Mouse (Mus musculus) heart, embryonic 11.5 days (tissue): ENCODE results near the gene 1700014D04Rik. TPM values are rescaled to one million over a fixed set of nuclear protein-coding genes. Genes with fewer than 3 reads are reported as not detected.
"Not testable (repeated sequence)": the region's sequence is repeated elsewhere in the genome, so short reads cannot be mapped to it uniquely, and the experiment has no call there.

Source experiments
- ATAC-seq: fragments of 200-750 bp; cut with Nextera tagmentation; replicated peaks from 2 replicates; pipeline ENCODE4 v1.8.0; 2017; ENCODE audit warnings: moderate library complexity; ENCODE audit not compliant: insufficient number of reproducible peaks, low FRiP score, low TSS enrichment
- H3K27ac ChIP-seq: fragments of 300-500 bp; sonication (generic); 2 replicates; pipeline ENCODE4 v1.5.1; 2014; ENCODE audit warnings: mild to moderate bottlenecking, low read depth, low read length
- H3K27me3 ChIP-seq: fragments of 300-500 bp; sonication (generic); 2 replicates; pipeline ENCODE4 v1.6.1; 2014; ENCODE audit warnings: mild to moderate bottlenecking, low read length, mixed read lengths; ENCODE audit not compliant: control insufficient read depth, insufficient read depth
- H3K36me3 ChIP-seq: fragments of 300-500 bp; sonication (generic); 2 replicates; pipeline ENCODE4 v1.6.1; 2014; ENCODE audit warnings: mild to moderate bottlenecking, low read length, moderate library complexity, mixed read lengths; ENCODE audit not compliant: control insufficient read depth, insufficient read depth
- H3K4me1 ChIP-seq: fragments of 300-500 bp; sonication (generic); 2 replicates; pipeline ENCODE4 v1.6.1; 2014; ENCODE audit warnings: low read length; ENCODE audit not compliant: control insufficient read depth, insufficient read depth
- H3K4me2 ChIP-seq: fragments of 300-500 bp; sonication (generic); 2 replicates; pipeline ENCODE4 v1.6.1; 2014; ENCODE audit warnings: mild to moderate bottlenecking, moderate library complexity
- H3K4me3 ChIP-seq: fragments of 300-500 bp; sonication (generic); 2 replicates; pipeline ENCODE4 v1.5.1; 2014; ENCODE audit warnings: low read depth, low read length
- H3K9ac ChIP-seq: fragments of 300-500 bp; sonication (generic); 2 replicates; pipeline ENCODE4 v1.6.1; 2014; ENCODE audit warnings: mild to moderate bottlenecking, low read depth, low read length, moderate library complexity
- H3K9me3 ChIP-seq: fragments of 300-500 bp; sonication (generic); replicated peaks from 2 replicates; pipeline ENCODE4 v1.6.1; 2016; ENCODE audit warnings: low read length; ENCODE audit not compliant: control insufficient read depth
- WGBS: fragments of 180-500 bp; shearing (Covaris S2); extraction: QIAGEN DNeasy Blood & Tissue Kit; methylation state at CpG from one replicate; pipeline ENCODE4 v1.1.7; 2014; ENCODE audit not compliant: insufficient replicate concordance; 5-methylcytosine and 5-hydroxymethylcytosine counted together
- polyA plus RNA-seq: library from polyadenylated mRNA; unstranded; fragments of >200 nt; fragmentation: Nextera tagmentation; extraction: Ambion mirVana; gene quantifications from 2 replicates; pipeline ENCODE4 v1.2.1, GENCODE M21; 2014

1700014D04Rik gene
- polyA plus RNA-seq, 1 experiment from 2014 or later: not detected

DNA sequence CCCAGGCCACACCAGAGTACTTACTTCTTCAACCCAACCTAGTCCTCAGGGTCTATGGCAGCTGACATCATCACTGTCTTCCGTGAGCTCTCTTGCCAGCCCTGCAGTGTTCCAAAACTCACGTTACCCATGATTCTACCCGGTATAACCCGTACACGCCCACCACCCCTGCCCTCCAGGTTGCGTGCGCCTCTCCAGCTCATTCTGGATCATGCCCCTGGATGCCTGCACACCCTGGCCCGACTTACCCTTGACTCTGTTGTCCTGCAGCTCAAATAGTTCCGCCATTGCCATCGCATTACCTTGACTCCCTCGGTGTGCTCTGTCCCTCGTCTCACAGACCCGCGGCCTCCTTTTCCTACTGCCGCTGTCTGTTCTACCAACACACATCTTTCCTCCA lies 36.3 kb downstream of the 1700014D04Rik start, which contains the start of gene Spata31d1a:
Spata31d1a (minus strand) TSS at position 101 of the 400 bp plus-strand sequence.
- peaks cover 5% of the 10 kb centered on the region; the same call in 1 of the 2 replicates for H3K27me3 ChIP-seq
- no peak within 1 kb of the TSS for H3K9ac ChIP-seq
- no peak within 1 kb of the TSS for H3K27ac ChIP-seq
- H3K4me2 ChIP-seq: no peak within 1 kb of the TSS
- H3K4me1 ChIP-seq: no peaks in the 10 kb centered on the region
- 80% methylated on average over 15 of the region's 15 CpGs for WGBS
- no peaks in the 10 kb centered on the region for H3K9me3 ChIP-seq
- ATAC-seq: no peak
- no peak within 1 kb of the TSS for H3K4me3 ChIP-seq
- H3K36me3 ChIP-seq: no peaks in the 10 kb centered on the region

DNA sequence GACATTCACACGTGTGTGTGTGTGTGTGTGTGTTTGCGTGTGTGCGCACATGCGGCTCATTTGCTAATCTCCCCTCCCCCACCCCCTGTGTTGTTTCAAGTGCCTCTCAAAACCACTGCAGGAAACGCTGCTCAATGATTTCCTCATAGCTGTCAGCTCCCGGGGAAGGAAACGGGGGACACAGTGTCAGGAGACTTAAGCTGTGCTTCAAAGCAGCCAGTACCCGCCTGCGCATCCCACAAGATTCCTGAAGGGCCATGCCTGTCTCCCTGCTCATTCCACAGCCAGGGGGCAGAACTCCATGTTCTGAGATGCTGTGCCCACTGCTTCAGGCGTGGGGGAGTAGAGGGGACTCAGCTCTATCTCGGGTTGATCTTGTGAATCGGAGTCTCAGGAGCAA lies 42.0 kb downstream of the 1700014D04Rik start:
- 33% methylated on average over 12 of the region's 12 CpGs for WGBS
- Histone ChIP-seq H3K4me3 (no peak overlapping the region), H3K4me2 (no peak overlapping the region; the same call in 1 of the 2 replicates), H3K27ac (no peak overlapping the region), H3K9me3 (no peaks in the 10 kb centered on the region), H3K9ac (no peak overlapping the region), H3K4me1 (peaks cover 7% of the 10 kb centered on the region), H3K27me3 (no peaks in the 10 kb centered on the region; the same call in 1 of the 2 replicates), H3K36me3 (no peaks in the 10 kb centered on the region)
- ATAC-seq: no peak; the same call in 1 of the 2 replicates

DNA sequence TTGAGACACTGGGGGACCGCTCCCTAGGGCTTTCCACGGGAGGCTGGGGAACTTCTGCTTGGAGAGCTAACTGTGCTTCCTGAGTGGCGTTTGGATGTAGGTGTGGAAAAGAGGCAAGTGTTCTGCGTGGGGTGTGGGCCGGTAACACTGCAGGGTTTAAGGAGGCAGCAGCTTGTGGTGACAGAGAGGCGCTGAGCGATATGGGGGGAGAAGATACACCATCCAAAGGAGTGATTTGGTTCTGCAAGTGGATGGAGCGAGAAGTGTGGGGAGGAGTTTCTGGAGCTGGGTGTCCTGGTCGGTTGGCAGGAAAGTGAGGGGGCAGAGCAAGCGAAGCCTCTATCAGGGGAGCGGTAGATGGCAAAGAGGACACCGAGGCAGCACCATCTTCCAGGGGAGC lies 43.0 kb downstream of the 1700014D04Rik start:
- Histone ChIP-seq H3K4me2 (no peak overlapping the region), H3K4me1 (peaks cover 7% of the 10 kb centered on the region), H3K27me3 (no peaks in the 10 kb centered on the region; the same call in 1 of the 2 replicates), H3K27ac (no peak overlapping the region), H3K4me3 (no peak overlapping the region), H3K9me3 (no peaks in the 10 kb centered on the region), H3K9ac (no peak overlapping the region), H3K36me3 (no peaks in the 10 kb centered on the region)
- WGBS: 71% methylated on average over 12 of the region's 12 CpGs
- no peak for ATAC-seq

DNA sequence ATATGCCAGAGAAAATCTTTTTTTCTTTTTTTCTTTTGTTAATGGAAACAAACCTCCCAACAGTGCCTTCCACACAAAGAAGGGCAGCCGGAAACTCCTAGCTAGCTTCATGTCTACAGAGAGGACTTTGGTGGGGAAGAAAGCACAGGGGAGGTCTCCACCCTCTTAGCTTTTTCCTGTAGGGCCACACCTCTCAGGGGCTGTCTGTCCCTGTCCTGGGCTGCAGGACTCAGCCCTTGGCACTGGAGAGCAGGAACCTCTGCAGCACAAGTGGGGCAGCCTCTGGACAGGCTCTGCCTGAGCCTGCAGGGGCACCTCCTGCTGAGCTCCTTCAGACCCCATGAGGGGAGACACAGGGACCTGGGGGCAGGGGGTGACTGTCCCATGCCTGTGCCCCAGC lies 46.4 kb downstream of the 1700014D04Rik start:
- not testable (repeated sequence) for H3K9ac ChIP-seq, H3K36me3 ChIP-seq, H3K4me2 ChIP-seq, H3K9me3 ChIP-seq, H3K4me1 ChIP-seq, ATAC-seq, H3K27me3 ChIP-seq, H3K4me3 ChIP-seq, H3K27ac ChIP-seq
- 42% methylated on average over 1 of the region's 1 CpGs for WGBS

DNA sequence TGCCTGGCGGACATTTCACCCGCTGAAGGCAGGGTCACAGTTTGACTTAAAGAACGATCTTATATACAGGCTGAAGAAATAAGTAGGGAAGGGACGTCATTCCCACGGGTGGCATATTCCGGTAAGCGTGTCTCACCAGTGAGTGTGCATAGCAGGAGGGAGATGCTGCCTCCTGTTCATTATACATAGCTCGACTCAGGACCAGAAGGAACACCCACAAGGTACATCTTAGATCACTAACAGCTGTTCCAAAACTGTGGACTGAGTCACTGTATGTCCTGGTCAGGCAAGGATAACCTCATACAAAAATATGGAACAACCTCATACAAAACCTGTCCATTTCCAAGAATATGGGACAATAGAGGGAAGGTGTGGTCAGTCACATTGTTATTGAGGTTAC lies 47.4 kb downstream of the 1700014D04Rik start:
- Histone ChIP-seq H3K27me3 (no peaks in the 10 kb centered on the region; the same call in 1 of the 2 replicates), H3K27ac (no peak overlapping the region), H3K36me3 (no peaks in the 10 kb centered on the region), H3K4me1 (no peaks in the 10 kb centered on the region), H3K9me3 (no peaks in the 10 kb centered on the region), H3K4me2 (no peak overlapping the region), H3K4me3 (no peak overlapping the region), H3K9ac (no peak overlapping the region)
- whole genome bisulfite sequencing: 89% methylated on average over 8 of the region's 8 CpGs
- ATAC-seq: no peak

DNA sequence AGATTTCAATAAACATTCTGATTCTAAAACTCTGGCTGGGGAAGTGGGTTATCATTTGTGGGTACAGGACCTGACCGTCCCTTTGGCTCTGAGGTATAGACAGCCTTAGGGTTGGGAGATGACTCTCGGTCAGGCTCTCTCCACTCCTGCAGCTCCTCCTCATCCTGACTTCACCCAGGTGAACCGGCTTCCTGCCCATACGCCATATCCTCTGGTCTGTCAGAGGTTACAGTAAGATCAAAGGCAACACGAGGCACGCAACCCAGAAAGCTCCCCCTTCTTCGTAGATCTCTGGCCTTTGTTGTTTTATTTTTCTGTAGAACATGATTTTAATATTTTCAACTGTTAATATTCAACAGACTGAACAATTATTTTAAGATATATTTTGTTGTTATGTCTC lies 50.8 kb downstream of the 1700014D04Rik start:
- WGBS: 85% methylated on average over 7 of the region's 7 CpGs
- ATAC-seq: no peak

DNA sequence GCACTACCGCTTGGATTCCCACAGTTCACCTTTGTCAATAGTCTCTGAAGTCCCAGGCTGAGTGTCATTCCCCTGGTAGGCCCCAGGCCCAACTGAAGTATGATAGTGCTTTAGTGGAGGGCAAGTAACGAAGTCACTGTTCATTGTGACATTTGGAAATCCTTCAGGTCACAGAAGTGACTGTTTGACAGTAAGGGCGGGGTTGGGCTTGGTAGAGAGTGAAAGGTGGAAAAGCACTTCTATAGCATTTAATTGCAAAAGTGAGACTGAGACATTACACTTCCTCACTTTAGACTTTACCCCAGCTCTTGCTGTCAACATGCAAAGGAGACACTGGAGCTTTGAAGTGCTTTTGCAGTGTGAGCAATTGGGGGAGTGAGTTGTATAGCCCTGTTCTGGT lies 52.5 kb downstream of the 1700014D04Rik start, which contains the start of gene 4921517D22Rik:
4921517D22Rik (minus strand) TSS at position 101 of the 400 bp plus-strand sequence.
- WGBS: 78% methylated on average over 3 of the region's 3 CpGs
- H3K27ac ChIP-seq: no peak within 1 kb of the TSS
- H3K9ac ChIP-seq: no peak within 1 kb of the TSS
- no peaks in the 10 kb centered on the region for H3K9me3 ChIP-seq
- no peaks in the 10 kb centered on the region for H3K36me3 ChIP-seq
- no peak within 1 kb of the TSS for H3K4me3 ChIP-seq
- no peak within 1 kb of the TSS for H3K4me2 ChIP-seq
- no peaks in the 10 kb centered on the region for H3K4me1 ChIP-seq
- no peaks in the 10 kb centered on the region for H3K27me3 ChIP-seq
- ATAC-seq: no peak

More for the DNA sequence above, 50.8 kb downstream of the 1700014D04Rik start:
- Histone ChIP-seq H3K4me3 (no peak overlapping the region), H3K27me3 (no peaks in the 10 kb centered on the region), H3K27ac (no peak overlapping the region), H3K4me2 (no peak overlapping the region), H3K9me3 (no peaks in the 10 kb centered on the region), H3K4me1 (no peaks in the 10 kb centered on the region), H3K9ac (no peak overlapping the region), H3K36me3 (no peaks in the 10 kb centered on the region)

DNA sequence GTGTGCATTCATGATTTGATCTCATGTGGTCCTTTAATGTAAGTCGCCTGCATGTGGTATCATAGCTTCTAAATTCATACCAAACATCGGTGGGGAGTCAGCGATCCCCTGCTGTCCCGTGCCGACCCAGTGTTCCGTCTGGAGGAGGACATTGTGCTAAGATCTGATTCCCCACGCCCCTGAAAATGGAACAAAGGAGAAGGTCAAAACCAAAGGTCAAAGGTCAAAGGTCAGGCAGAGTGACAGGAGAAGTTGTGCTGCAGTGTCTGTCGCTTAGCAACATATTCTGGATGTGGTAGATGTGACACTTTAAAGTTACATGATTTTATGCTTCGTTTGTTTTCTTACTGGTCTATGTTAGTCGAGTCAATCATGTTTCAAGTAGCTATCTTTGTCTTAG lies 55.1 kb downstream of the 1700014D04Rik start:
- H3K27ac ChIP-seq: no peak overlapping the region
- WGBS: 80% methylated on average over 10 of the region's 10 CpGs
- H3K4me3 ChIP-seq: no peak overlapping the region
- H3K4me2 ChIP-seq: no peak overlapping the region
- no peaks in the 10 kb centered on the region for H3K27me3 ChIP-seq
- no peak overlapping the region for H3K9ac ChIP-seq
- no peak for ATAC-seq
- H3K4me1 ChIP-seq: no peaks in the 10 kb centered on the region
- no peaks in the 10 kb centered on the region for H3K36me3 ChIP-seq
- no peaks in the 10 kb centered on the region for H3K9me3 ChIP-seq
